Mouse (Mus musculus) testis, adult 2 months (tissue): Measurements from ENCODE around the gene Trip12. TPM values are rescaled to one million over a fixed set of nuclear protein-coding genes. Genes with fewer than 3 reads are reported as not detected.
A peak's percentile ranks its signal among the peaks of the same experiment; 100 is the strongest.

Experiments
- H3K27ac ChIP-seq: fragments of 200-500 bp; 2 replicates; pipeline ENCODE4 v1.5.1; 2012; ENCODE audit warnings: low read depth, low read length; ENCODE audit not compliant: control insufficient read depth, insufficient read depth
- H3K27me3 ChIP-seq: fragments of 200-500 bp; 2 replicates; pipeline ENCODE4 v1.6.1; 2012; ENCODE audit warnings: mild to moderate bottlenecking, low read length, moderate library complexity; ENCODE audit not compliant: control insufficient read depth, insufficient read depth
- H3K36me3 ChIP-seq: fragments of 200-500 bp; 2 replicates; pipeline ENCODE4 v1.6.1; 2012; ENCODE audit warnings: mild to moderate bottlenecking, low read length; ENCODE audit not compliant: control insufficient read depth, insufficient read depth
- H3K4me1 ChIP-seq: fragments of 200-500 bp; 2 replicates; pipeline ENCODE4 v1.6.1; 2012; ENCODE audit warnings: low read length; ENCODE audit not compliant: control insufficient read depth, insufficient read depth
- H3K4me3 ChIP-seq: fragments of 200-500 bp; 2 replicates; pipeline ENCODE4 v1.5.1; 2012; ENCODE audit warnings: low read depth, mild to moderate bottlenecking, low read length, moderate library complexity, mixed read lengths; ENCODE audit not compliant: control insufficient read depth
- CTCF ChIP-seq: fragments of 200-500 bp; IDR thresholded peaks from 2 replicates; pipeline ENCODE4 v1.5.1; 2012; ENCODE audit warnings: low read depth, mild to moderate bottlenecking, inconsistent platforms, low read length, moderate library complexity; ENCODE audit not compliant: control insufficient read depth, insufficient read depth, insufficient replicate concordance
- POLR2A ChIP-seq: fragments of 200-500 bp; IDR thresholded peaks from 2 replicates; pipeline ENCODE4 v1.6.1; 2012; ENCODE audit warnings: low read depth, mild to moderate bottlenecking, inconsistent platforms, low read length, moderate library complexity; ENCODE audit not compliant: control insufficient read depth
- polyA plus RNA-seq: library from polyadenylated mRNA; depleted of rRNA; stranded (reverse); fragments of >200 nt; gene quantifications from 2 replicates; pipeline ENCODE4 v1.2.3, GENCODE M21; 2012

Trip12 gene
- polyA plus RNA-seq, 1 experiment, result 242 TPM

DNA sequence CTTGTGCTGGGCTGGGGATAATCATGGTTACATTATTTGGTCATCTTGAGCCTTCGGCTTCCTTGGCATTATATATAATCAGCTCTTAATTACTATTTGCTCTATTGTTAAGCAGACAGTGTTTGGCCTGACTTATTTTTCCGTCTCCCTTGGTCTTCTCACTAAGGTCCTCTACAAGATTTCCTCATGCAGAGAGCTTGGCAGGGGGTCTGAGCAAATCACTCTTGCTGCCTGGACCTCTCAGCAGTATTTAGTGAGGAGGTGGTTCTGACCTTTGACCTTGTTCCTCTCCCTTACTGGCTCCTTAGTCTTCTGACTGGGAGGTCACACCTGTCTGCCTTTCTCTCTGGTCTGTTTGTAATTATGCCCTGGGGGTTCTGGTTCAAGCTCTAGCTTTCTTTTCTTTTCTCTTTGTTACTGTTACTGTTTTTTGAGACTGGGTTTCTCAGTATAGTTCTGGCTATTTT lies 41.8 kb upstream of the Trip12 start:
- H3K4me3 ChIP-seq, result no peak overlapping the region
- H3K27me3 ChIP-seq, result no peaks in the 10 kb centered on the region
- no peaks in the 10 kb centered on the region for H3K36me3 ChIP-seq
- TF ChIP-seq POLR2A (no peak), CTCF (no peak)
- peaks cover 2% of the 10 kb centered on the region; the same call in 1 of the 2 replicates for H3K4me1 ChIP-seq
- H3K27ac ChIP-seq, result no peak overlapping the region; the same call in 1 of the 2 replicates

GRCm38 (mm10) chr1:84881248-84882065 lies 41.1 kb upstream of the Trip12 start:
- H3K36me3 ChIP-seq, result no peaks in the 10 kb centered on the region
- H3K27ac ChIP-seq, result 0 out of 2 replicates have a peak overlapping the region, but pooled peaks have one; percentile 56
- no peaks in the 10 kb centered on the region for H3K27me3 ChIP-seq
- peaks cover 2% of the 10 kb centered on the region; the same call in 1 of the 2 replicates for H3K4me1 ChIP-seq
- H3K4me3 ChIP-seq, result no peak overlapping the region
- TF ChIP-seq POLR2A (no peak), CTCF (peak; percentile 29; the same call in 1 of the 2 replicates)

DNA sequence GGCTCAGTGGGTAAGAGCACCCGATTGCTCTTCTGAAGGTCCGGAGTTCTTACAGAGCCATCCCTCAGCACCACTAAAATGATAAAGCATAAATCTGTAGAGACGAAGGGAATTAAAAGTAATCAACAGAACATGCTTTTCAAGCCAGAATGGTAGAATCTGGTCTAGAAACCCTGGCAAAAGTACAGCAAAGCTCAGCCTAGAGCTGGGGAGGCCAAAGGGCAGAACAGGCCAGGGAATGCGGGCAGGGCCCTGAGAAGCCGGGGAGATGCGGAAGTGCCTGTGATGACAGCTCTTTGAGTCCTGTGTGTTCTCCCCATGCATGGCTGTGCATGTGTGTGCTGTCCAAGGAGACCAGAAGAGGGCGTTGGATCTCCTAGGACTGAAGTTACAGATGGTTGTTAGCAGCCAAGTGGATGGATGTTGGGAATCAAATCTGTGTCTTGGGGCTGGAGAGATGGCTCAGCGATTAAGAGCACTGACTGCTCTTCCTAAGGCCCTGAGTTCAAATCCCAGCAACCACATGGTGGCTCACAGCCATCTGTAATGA lies 39.3 kb upstream of the Trip12 start:
- Histone ChIP-seq H3K27ac (no peak overlapping the region), H3K4me1 (peaks cover 2% of the 10 kb centered on the region; the same call in 1 of the 2 replicates)
- no peak for TF ChIP-seq POLR2A
- TF ChIP-seq CTCF, result no peak

GRCm38 (mm10) chr1:84877590-84877989 lies 37.3 kb upstream of the Trip12 start:
- H3K27me3 ChIP-seq, result no peaks in the 10 kb centered on the region
- H3K4me3 ChIP-seq, result no peak overlapping the region
- H3K36me3 ChIP-seq, result no peaks in the 10 kb centered on the region
- no peak for TF ChIP-seq POLR2A
- TF ChIP-seq CTCF, result no peak
- H3K27ac ChIP-seq, result no peak overlapping the region
- H3K4me1 ChIP-seq, result peaks cover 2% of the 10 kb centered on the region; the same call in 1 of the 2 replicates

More for the DNA sequence above, 39.3 kb upstream of the Trip12 start:
- no peaks in the 10 kb centered on the region for H3K36me3 ChIP-seq
- no peaks in the 10 kb centered on the region for H3K27me3 ChIP-seq
- H3K4me3 ChIP-seq, result no peak overlapping the region

DNA sequence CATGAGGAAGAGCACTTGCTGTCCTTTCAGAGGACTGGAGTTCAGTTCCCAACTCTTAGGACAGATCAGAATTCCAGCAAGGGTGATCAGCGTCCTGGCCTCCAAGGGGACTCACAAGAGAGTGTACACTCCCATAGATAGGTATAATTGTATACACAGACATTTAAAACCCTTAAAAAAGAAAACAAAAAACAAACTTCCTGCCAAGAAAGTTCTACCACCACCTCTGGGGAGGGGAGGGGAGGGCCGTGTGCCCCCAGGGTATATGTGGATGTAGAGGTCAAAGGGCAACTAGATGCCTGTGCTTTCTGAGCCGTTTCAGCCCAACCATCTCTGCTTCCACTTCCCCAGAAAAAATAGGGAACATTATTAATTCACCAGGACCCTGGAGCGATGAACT lies 32.6 kb upstream of the Trip12 start:
- TF ChIP-seq CTCF, result no peak
- no peak for TF ChIP-seq POLR2A
- Histone ChIP-seq H3K4me3 (no peak overlapping the region), H3K4me1 (no peaks in the 10 kb centered on the region), H3K36me3 (no peaks in the 10 kb centered on the region), H3K27ac (no peak overlapping the region), H3K27me3 (no peaks in the 10 kb centered on the region)

- H3K4me3 ChIP-seq, result no peak overlapping the region
- H3K27me3 ChIP-seq, result no peaks in the 10 kb centered on the region
- H3K4me1 ChIP-seq, result no peaks in the 10 kb centered on the region
- no peak for TF ChIP-seq CTCF
- TF ChIP-seq POLR2A, result no peak
- H3K27ac ChIP-seq, result no peak overlapping the region
- H3K36me3 ChIP-seq, result no peaks in the 10 kb centered on the region
These were observed 31.8 kb upstream of the Trip12 start for GRCm38 (mm10) chr1:84872105-84872504.

DNA sequence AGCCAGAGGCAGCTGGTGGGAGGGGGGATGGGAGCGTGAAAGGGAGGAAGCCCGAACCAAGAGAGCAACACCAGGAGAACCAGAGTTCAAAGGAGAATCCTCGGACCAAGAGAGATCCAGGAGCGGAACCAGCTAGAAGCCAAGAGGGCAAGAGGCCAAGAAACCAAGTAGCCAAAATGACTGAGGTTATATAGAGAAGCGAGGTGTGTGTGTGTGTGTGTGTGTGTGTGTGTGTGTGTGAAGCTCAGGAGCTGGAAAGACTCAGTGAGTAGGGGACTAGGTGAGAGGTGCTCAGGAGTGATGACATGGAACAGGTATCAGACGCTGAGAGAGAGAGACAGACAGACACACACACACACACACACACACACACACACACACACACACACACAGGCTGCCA lies 30.8 kb upstream of the Trip12 start:
- no peak overlapping the region for H3K4me3 ChIP-seq
- no peak overlapping the region for H3K27ac ChIP-seq
- no peaks in the 10 kb centered on the region for H3K36me3 ChIP-seq
- TF ChIP-seq POLR2A, result no peak
- no peak for TF ChIP-seq CTCF
- H3K4me1 ChIP-seq, result no peaks in the 10 kb centered on the region
- H3K27me3 ChIP-seq, result no peaks in the 10 kb centered on the region
